Mouse (Mus musculus) T-cell, adult 2 months (primary cell): Measurements from ENCODE around the gene Tmppe.

Source experiments
- DNase-seq: peaks from one replicate; pipeline ENCODE4 v3.0.0; 2022; ENCODE audit warnings: low spot score

The Tmppe gene

GRCm38 (mm10) chr9:114395258-114395657 is 5.6 kb upstream of the Tmppe start:
- no peak for DNase-seq

GRCm38 (mm10) chr9:114399680-114400079 is 1.2 kb upstream of the Tmppe start:
- no peak for DNase-seq

- no peak for DNase-seq
Observed at GRCm38 (mm10) chr9:114400588-114400948, 337 bp upstream of the Tmppe start.

DNA sequence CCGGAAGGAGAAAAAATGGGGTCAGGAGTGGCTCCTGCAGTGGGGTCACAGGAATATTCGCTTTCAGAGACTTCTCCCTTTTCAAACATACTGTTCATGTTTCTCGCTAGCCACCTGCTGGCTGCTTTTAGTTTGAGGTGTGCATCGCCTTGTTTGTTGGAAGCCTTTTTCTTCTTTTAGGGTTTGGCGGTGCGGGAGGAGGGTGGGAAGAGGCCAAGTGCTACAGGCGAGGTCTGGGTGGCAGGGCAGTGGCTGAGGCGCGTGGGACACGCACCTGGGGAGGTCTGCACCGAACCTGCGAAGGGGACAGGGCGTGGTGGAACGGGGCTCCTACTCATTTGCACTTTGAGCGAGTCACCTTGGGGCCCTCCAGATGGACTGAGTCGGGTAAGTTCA is 778 bp downstream of the Tmppe start:
- peak; percentile 52 for DNase-seq

GRCm38 (mm10) chr9:114407676-114408075 is 6.8 kb downstream of the Tmppe start:
- DNase-seq: no peak

DNA sequence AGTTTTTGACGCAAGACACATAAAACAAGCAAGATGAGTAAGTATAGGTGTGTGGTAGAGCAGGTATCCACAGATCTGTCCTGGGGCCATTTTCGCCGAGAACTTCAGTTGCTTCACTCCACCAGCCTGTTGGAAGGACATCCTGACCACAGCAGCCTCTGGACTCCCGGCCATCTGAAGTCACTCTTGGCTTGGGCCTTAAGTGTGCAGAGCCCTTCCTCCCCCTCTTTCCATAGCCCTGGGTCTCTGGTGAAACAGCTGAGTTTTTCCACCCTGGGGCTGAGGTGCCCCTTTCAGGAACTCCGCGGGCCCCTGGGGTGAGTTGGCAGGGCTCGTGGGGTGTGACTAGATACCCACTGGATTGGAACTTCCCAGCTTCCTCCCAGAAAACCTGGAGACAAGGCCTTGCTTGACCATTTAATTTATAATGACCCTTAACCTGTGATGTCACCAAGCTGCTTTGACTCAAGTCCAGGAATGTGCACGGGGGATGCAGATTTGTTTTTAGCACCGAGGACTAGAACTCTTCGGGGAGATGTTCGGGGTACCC is 9.5 kb downstream of the Tmppe start:
- no peak for DNase-seq

DNA sequence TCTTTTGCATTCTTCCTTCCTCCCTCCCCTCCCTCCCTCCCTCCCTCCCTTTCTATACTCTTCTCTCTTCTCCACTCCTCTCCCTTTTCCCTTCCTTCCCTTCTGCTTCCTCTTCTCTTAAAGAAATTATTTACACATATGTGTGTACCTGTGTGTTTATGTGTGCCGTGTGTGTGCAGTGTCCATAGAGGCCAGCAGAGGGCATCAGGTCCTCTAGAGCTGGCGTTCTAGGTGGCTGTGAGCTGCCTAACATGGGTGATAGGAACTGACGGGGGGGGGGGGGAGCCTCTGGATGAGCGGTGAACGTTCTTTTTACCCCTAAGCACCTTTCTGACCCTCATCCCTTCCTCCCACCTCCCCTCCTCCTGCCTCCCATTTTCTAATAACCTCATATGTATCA is 10.4 kb downstream of the Tmppe start:
- no peak for DNase-seq

GRCm38 (mm10) chr9:114412406-114412805 is 11.5 kb downstream of the Tmppe start:
- no peak for DNase-seq

DNA sequence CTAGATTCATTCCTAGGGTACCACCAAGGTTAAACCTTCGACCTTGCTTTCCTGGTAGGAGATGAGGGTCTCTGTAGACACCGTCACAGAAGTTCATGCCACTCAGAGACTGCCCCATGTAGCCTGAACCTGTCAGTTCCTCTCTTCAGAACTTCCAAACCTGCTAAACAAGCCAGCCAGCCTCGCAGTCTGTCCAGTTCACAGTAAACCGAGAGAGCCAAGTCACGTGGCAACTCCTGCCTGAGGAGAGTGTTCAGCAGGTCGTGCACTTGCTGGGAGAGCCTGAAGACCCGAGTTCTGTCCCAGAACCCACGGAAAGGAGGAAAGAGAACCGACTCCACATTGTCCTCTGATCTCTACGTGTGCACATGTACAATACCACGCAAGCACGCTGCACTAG is 13.0 kb downstream of the Tmppe start:
- DNase-seq: no peak

- DNase-seq: peak; percentile 69
Observed at GRCm38 (mm10) chr9:114415701-114416100, 14.8 kb downstream of the Tmppe start.

DNA sequence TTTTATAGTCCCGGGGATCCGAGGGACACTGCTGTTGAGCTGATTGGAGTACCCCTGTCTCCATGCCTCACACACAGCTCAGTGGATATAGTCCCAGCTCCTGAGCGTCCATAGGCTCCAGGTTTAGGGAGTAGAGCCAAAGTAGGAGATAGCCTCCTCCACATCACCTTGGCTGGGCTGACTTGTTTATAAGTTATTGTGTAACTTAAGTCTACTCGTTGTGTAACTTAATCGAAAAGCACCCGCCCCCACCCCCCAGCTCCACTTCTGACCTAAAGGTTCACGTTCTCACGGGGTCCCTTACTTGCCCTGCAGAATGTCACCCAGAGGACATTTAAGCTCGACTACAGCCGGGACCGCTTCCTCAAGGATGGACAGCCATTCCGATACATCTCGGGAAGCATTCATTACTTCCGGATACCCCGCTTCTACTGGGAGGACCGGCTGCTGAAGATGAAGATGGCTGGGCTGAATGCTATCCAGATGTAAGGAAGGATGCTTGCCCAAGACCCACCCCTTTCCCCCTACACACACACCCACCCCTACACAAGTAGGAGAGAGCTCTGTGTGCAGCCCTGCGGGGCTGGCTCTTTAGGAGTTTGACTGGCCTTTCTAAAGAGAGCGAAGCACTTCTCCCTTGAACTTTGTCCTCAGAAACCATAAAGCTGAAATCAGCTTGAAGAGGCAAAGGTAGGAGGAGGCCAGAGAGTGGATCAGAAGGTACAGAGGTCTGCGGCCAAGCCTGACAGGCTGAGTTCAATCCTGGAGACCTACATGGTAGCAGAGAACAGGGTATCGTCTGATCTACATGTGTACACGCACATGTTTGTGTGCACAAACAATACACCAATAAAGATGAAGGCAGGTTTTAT is 16.0 kb downstream of the Tmppe start:
- DNase-seq: no peak

- DNase-seq: peak; percentile 74
Observed at GRCm38 (mm10) chr9:114418187-114418586, 17.3 kb downstream of the Tmppe start.

DNA sequence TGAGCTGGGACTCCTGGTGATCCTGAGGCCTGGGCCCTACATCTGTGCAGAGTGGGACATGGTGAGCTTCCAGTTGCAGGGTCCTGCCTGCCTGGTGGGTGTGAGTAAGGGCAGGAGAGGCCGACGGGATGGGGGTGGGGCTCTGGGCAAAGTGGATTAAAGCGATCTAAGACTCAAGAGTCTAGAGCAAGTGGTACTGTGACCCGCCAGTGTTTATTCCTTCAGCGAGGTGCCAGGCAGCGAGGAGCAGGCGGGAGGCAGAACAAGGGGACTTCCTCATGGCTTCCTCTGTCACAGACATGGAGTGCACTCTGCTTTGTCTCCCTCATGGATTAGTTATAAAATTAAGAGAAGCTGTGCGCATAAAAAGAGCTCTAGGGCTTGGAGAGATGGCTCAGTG is 19.5 kb downstream of the Tmppe start:
- no peak for DNase-seq

- DNase-seq: no peak
Observed at GRCm38 (mm10) chr9:114421045-114421444, 20.1 kb downstream of the Tmppe start.

DNA sequence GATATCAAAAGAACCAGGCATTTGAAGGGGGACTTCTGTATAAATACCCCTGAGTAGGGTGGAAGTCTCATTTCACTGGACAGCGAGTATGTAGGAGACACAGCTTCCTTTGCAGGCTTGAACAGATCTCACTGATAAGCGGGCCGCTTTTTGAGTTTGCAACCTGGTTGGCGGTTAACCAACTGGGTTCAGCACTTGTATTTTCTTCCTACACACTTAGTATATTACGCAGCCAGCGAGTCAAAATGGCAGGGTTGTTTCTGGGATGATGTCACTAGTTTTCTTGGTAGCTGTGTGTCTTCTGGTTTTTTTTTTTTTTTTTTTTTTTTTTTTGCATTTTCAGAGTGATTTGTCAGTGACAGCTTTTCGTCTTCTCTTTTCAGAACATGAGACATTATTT is 20.9 kb downstream of the Tmppe start:
- DNase-seq: peak; percentile 60

DNA sequence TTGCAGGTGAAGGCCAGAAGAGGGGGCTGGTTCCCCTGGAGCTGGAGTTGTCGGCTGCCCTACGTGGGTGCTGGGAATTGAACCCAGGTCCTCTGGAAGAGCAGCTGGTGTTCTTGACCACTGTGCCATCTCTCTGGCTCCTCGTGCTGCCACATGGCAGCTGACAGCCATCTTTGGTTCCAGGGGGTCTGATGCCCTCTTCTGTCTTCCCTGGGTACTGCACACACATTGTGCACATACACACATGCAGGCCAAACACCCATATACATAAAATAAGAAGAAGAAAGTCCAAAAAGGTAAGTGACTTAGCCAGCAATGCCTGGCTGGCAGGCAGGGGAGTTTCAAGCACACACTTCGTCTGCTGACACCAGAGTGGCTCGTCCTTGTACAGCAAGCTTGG is 24.7 kb downstream of the Tmppe start:
- no peak for DNase-seq

DNA sequence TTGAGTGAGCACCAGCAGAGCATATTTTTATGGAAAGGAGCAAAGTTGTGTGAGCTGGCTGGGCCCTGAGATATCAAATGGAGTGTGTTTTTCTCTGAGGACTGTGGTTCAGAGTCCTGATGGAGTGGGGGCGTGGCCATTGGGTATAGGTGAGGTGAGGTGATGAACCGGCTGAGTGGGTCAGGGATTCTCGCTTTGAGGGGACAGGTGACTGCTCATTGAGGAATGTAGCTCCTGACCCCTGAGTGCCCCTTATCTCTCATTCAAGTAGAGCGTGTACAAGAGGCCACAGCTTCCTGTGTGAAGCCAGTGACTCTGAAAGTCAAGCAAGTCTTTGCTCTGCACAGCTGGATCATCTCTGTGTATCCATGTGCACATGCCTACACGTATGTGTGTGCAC is 25.3 kb downstream of the Tmppe start:
- no peak for DNase-seq

DNA sequence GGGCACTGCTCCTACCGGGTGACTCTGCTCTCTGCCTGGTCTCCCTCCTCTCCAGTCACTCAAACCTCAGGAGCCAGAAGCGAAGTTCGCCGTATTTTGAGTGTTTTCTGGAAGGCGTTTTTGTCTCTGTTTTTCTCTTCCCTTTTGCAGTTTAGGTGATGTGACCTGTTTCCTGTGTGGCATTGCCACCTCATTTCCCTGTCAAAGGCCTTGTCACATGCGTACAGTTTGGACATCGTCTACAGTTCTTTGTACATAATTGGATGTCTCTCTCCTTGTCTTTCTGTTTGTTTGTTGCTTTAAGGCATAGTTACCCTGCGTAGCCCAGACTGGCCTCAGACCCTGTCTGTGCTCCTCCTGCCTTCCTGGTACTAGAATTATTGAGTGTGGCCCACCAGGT is 26.5 kb downstream of the Tmppe start:
- no peak for DNase-seq

DNA sequence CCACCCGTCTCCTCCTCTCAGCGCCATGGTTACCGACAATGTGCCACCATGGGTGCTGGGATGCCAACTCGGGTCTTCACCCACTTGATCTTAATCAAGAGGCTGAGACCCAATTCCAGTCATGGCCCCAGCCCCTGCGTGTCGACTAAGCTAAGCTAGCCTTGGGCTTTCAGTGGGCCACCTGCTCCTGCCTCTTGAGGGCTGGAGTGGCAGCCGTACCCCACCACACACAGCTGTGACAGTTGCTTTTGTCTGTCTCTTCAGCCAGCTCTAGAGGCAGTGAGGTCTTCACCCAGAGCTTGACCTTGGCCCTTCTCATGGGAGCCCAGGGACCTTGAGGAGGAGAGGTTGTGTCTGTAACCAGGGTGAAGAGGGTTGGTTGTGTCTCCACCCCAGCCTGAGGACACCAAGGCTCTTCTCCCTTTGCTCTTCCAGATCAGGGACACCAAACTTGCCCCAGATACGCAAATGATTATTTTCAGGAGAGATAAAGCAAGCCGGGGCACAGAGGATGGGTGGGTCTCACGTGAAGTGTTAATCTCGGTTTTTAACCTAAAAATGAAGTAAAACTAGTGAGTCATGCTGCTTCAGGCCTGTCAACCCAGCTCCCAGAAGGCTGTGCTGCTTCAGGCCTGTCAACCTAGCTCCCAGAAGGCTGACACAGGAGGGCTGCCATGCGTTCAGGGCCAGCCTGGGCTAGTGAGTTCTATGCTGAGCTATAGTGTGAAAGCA is 27.4 kb downstream of the Tmppe start:
- DNase-seq: no peak

- DNase-seq: no peak
Observed at GRCm38 (mm10) chr9:114435668-114436067, 34.8 kb downstream of the Tmppe start.

DNA sequence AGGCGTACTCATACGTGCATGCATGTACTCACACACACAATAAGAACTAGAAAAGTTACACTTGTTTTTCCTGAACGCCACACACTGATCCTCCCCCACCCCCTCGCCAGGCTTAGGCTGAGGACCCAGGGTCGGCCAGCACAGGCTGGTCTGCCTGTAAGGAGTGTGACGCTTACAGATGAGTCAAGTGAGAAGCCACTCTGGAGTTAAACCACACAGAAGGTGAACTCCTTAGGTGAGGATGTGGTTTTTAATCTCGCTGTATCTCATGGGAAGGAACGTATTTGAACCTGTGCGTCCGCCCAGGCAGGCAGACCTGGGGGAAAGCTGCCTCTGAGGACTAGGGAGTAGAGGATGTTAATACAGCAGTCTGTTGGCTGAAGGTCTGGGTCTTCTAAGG is 39.6 kb downstream of the Tmppe start:
- peak; percentile 80 for DNase-seq

DNA sequence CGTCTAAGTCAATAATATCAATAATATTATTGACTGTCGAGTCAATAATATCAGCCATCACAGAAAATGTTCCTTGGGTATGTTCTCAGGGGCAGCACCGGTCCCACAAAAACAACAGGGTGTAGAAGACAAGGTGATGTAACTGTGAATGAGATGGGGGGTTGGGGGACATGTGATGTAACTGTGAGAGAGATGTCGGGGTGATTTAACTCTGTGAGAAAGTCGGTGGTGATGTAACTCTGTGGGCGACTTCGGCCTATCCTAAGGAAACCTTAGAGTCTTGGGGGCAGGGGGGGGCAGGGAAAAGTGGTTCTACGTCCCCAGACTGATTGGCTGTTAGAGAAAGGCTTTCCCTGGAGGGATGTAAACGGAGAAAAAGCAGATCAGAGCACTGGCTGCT is 41.3 kb downstream of the Tmppe start:
- no peak for DNase-seq

GRCm38 (mm10) chr9:114442893-114443292 is 42.0 kb downstream of the Tmppe start:
- no peak for DNase-seq
